Mouse (Mus musculus) lung, postnatal 10 days (tissue): ENCODE measurements around the gene Sf3b4.
"Not testable (repeated sequence)": the region's sequence is repeated elsewhere in the genome, so short reads cannot be mapped to it uniquely, and the experiment has no call there.

Experiments used
- DNase-seq: peaks from one replicate; pipeline ENCODE4 v3.0.0; 2021

Gene Sf3b4

GRCm38 (mm10) chr3:96174042-96174441, 1.9 kb downstream of the Sf3b4 start:
- DNase-seq: not testable (repeated sequence)

- DNase-seq: no peak
Observed at GRCm38 (mm10) chr3:96175251-96175650, 3.1 kb downstream of the Sf3b4 start.

GRCm38 (mm10) chr3:96178427-96178826, 6.3 kb downstream of the Sf3b4 start:
- no peak for DNase-seq

GRCm38 (mm10) chr3:96178902-96179301, 6.8 kb downstream of the Sf3b4 start:
- no peak for DNase-seq

- no peak for DNase-seq
Observed at GRCm38 (mm10) chr3:96179531-96179930, 7.4 kb downstream of the Sf3b4 start.

GRCm38 (mm10) chr3:96180727-96181477, 8.8 kb downstream of the Sf3b4 start, which contains the start of gene Sv2a:
Gene Sv2a, plus strand, starts transcription at chr3:96181151.
- peak; percentile 66 for DNase-seq

- no peak for DNase-seq
Observed at GRCm38 (mm10) chr3:96181510-96182381, 9.6 kb downstream of the Sf3b4 start.

GRCm38 (mm10) chr3:96182382-96182776, 10.2 kb downstream of the Sf3b4 start:
- DNase-seq: no peak

GRCm38 (mm10) chr3:96192977-96193376, 20.8 kb downstream of the Sf3b4 start:
- peak; percentile 57 for DNase-seq

GRCm38 (mm10) chr3:96194966-96195365, 22.8 kb downstream of the Sf3b4 start:
- no peak for DNase-seq

- DNase-seq: no peak
Observed at GRCm38 (mm10) chr3:96195616-96196313, 23.6 kb downstream of the Sf3b4 start.

GRCm38 (mm10) chr3:96196437-96197128, 24.5 kb downstream of the Sf3b4 start:
- DNase-seq: no peak

- DNase-seq: peak; percentile 91
Observed at GRCm38 (mm10) chr3:96197129-96197749, 25.1 kb downstream of the Sf3b4 start.

GRCm38 (mm10) chr3:96198181-96198580, 26.0 kb downstream of the Sf3b4 start:
- DNase-seq: no peak

GRCm38 (mm10) chr3:96198601-96199251, 26.6 kb downstream of the Sf3b4 start:
- DNase-seq: not testable (repeated sequence)

GRCm38 (mm10) chr3:96199731-96200130, 27.6 kb downstream of the Sf3b4 start:
- DNase-seq: no peak

GRCm38 (mm10) chr3:96207819-96208218, 35.7 kb downstream of the Sf3b4 start:
- DNase-seq: no peak

- DNase-seq: peak; percentile 36
Observed at GRCm38 (mm10) chr3:96209242-96209641, 37.1 kb downstream of the Sf3b4 start.

GRCm38 (mm10) chr3:96219191-96219641, 47.1 kb downstream of the Sf3b4 start:
- peak; percentile 29 for DNase-seq

- DNase-seq: peak; percentile 78
Observed at GRCm38 (mm10) chr3:96219661-96220130, 47.6 kb downstream of the Sf3b4 start, which contains the start of the genes Bola1 and Hist2h2ab. Gene Bola1, minus strand, starts transcription at chr3:96219709. Gene Hist2h2ab, plus strand, starts transcription at chr3:96219865.

- DNase-seq: not testable (repeated sequence)
Observed at GRCm38 (mm10) chr3:96220131-96220764, 48.1 kb downstream of the Sf3b4 start.
